Mouse (Mus musculus): ENCODE measurements around the gene Dguok.

DNA sequence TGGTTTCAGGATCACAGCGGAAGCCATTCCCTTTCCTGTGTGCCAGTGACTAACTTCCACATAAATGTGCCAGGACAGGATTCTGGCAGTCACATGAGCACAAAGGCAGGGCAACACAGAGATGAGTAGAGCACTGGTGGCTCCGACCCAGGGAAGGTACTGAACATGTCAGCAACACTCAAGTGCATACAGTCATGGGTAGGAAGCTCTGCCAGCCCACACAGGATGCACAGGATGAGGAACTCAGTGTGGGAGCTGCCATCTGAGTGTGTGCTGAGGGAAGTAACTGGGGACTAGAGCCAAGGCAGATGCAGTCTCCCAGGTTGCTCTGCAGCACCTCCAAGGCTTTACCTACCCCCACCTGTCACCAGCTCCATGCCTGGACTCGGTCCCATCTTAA, 4.1 kb downstream of the Dguok start:
- TF ChIP-seq POLR2A (IDR thresholded peaks at IDR 0.05; ENCODE audit: borderline replicate concordance, extremely low read depth, low read depth, low read length): 0 out of 2 replicates have a peak, but pooled peaks have one; percentile 25
- no peak for TF ChIP-seq CTCF (IDR thresholded peaks at IDR 0.05; ENCODE audit: insufficient read depth, low read length)

Measured in lung, adult 2 months (tissue).